Mouse (Mus musculus) forebrain, embryonic 16.5 days (tissue): ENCODE measurements at regions not wholly inside any gene's neighbourhood (a gene's known extent, or its start where the extent isn't known, plus 50 kb on each side); places are given as distances from the start of the nearest gene placed in this dataset.

ENCODE experiments used
- ATAC-seq: fragments of 200-750 bp; cut with Nextera tagmentation; 2 replicates; pipeline ENCODE4 v1.8.0; 2017; ENCODE audit warnings: mild to moderate bottlenecking, moderate library complexity
- H3K27ac ChIP-seq: fragments of 300-500 bp; sonication (generic); 2 replicates; pipeline ENCODE4 v1.5.1; 2014; ENCODE audit warnings: low read length, control low read depth
- H3K27me3 ChIP-seq: fragments of 300-500 bp; sonication (generic); replicated peaks from 2 replicates; pipeline ENCODE4 v1.6.1; 2014; ENCODE audit warnings: low read length; ENCODE audit not compliant: control insufficient read depth, insufficient read depth
- H3K36me3 ChIP-seq: fragments of 300-500 bp; sonication (generic); 2 replicates; pipeline ENCODE4 v1.6.1; 2014; ENCODE audit not compliant: control insufficient read depth, insufficient read depth
- H3K4me1 ChIP-seq: fragments of 300-500 bp; sonication (generic); replicated peaks from 2 replicates; pipeline ENCODE4 v1.6.1; 2014; ENCODE audit warnings: low read length; ENCODE audit not compliant: control insufficient read depth, insufficient read depth
- H3K4me2 ChIP-seq: fragments of 300-500 bp; sonication (generic); 2 replicates; pipeline ENCODE4 v1.6.1; 2014; ENCODE audit warnings: mild to moderate bottlenecking, low read length, control low read depth
- H3K4me3 ChIP-seq: fragments of 300-500 bp; sonication (generic); replicated peaks from 2 replicates; pipeline ENCODE4 v1.5.1; 2014; ENCODE audit warnings: mild to moderate bottlenecking, low read length, control low read depth
- H3K9ac ChIP-seq: fragments of 300-500 bp; sonication (generic); replicated peaks from 2 replicates; pipeline ENCODE4 v1.6.1; 2014; ENCODE audit warnings: low read depth, low read length, control low read depth
- H3K9me3 ChIP-seq: fragments of 300-500 bp; sonication (generic); 2 replicates; pipeline ENCODE4 v1.6.1; 2016; ENCODE audit warnings: low read length; ENCODE audit not compliant: control insufficient read depth
- WGBS: fragments of 180-500 bp; shearing (Covaris S2); extraction: QIAGEN DNeasy Blood & Tissue Kit; methylation state at CpG from one replicate; pipeline ENCODE4 v1.1.7; 2014; 5-methylcytosine and 5-hydroxymethylcytosine counted together

GRCm38 (mm10) chr12:28047989-28048388, 504.2 kb downstream of the Dcdc2c start:
- no peak overlapping the region for H3K9ac ChIP-seq
- no peak overlapping the region for H3K4me2 ChIP-seq
- H3K27me3 ChIP-seq, result no peaks in the 10 kb centered on the region
- WGBS, result 55% methylated on average over 4 of the region's 4 CpGs
- no peaks in the 10 kb centered on the region; the same call in none of the 2 replicates for H3K4me1 ChIP-seq
- no peaks in the 10 kb centered on the region for H3K9me3 ChIP-seq
- no peak overlapping the region for H3K27ac ChIP-seq
- ATAC-seq, result no peak
- H3K36me3 ChIP-seq, result no peaks in the 10 kb centered on the region
- H3K4me3 ChIP-seq, result no peak overlapping the region

DNA sequence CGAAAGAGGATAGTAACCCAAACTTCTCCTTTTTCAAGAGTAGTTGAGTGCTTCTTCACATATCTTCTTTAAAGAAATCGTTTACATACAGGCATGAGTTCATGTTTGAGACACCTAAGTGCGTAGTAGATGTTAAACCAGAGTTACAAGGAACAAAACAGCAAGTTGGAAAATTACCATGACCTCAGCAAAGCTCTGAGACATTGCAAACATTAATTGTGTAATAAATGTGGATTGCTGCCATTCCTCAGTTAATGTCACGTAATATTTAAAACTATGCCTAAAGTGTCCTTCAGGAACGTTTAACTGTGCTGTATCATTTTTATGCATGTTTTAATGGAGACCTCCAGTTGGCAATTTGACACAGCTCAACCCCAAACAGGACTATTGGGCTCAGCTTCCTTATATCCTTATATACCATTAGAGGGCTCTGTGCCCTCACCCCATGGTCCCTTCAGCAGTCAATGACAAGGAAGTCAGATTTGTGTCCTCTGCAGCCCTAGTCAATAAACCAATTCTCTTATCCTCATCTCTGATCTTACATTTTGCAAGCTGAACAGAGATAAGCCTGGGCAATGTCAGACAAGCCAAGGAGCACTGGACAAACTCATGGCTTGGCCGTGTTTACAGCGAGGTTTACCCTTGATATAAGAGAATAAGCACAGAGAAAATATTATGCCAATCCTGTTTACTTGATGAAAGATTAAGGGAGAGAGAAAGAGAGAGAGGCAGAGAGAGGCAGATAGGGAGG, 513.9 kb downstream of the Dcdc2c start:
- 86% methylated on average over 7 of the region's 7 CpGs for WGBS
- no peaks in the 10 kb centered on the region for H3K36me3 ChIP-seq
- no peaks in the 10 kb centered on the region for H3K9me3 ChIP-seq
- H3K4me2 ChIP-seq, result no peak overlapping the region
- no peaks in the 10 kb centered on the region for H3K27me3 ChIP-seq
- no peak overlapping the region for H3K27ac ChIP-seq
- H3K9ac ChIP-seq, result no peak overlapping the region
- H3K4me3 ChIP-seq, result no peak overlapping the region
- no peak for ATAC-seq
- H3K4me1 ChIP-seq, result no peaks in the 10 kb centered on the region

- Histone ChIP-seq H3K4me1 (no peaks in the 10 kb centered on the region), H3K9me3 (no peaks in the 10 kb centered on the region), H3K27me3 (no peaks in the 10 kb centered on the region), H3K36me3 (no peaks in the 10 kb centered on the region), H3K27ac (no peak overlapping the region), H3K4me3 (no peak overlapping the region), H3K4me2 (no peak overlapping the region), H3K9ac (no peak overlapping the region)
- ATAC-seq, result no peak
- 91% methylated on average over 2 of the region's 2 CpGs for WGBS
Measured at GRCm38 (mm10) chr12:27999170-27999569, 553.0 kb downstream of the Dcdc2c start.

DNA sequence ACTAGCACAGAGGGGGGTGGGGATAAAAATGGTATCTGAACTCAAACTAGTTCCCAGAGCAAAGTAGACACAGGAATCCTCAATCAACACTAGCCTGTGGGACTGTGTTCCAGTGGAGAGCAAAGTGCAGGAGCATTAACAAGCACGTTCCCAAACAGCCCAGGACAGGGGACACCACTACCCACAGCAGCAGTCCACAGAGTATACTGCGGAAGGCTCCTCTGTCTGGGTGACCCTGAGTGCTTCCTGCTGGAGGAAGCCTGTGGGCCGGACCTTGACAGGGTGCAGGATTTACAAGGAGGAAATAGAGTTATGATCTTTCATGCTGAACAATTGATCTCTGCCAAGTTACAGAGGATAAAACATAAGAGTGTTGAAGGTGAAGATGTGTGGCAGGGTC, 560.0 kb downstream of the Dcdc2c start:
- no peak overlapping the region for H3K9ac ChIP-seq
- WGBS, result 94% methylated on average over 3 of the region's 3 CpGs
- H3K36me3 ChIP-seq, result no peaks in the 10 kb centered on the region
- H3K4me1 ChIP-seq, result no peaks in the 10 kb centered on the region
- no peak overlapping the region for H3K27ac ChIP-seq
- H3K9me3 ChIP-seq, result no peaks in the 10 kb centered on the region
- H3K27me3 ChIP-seq, result no peaks in the 10 kb centered on the region
- ATAC-seq, result no peak
- H3K4me3 ChIP-seq, result no peak overlapping the region
- no peak overlapping the region for H3K4me2 ChIP-seq

GRCm38 (mm10) chr12:27984261-27984841, 567.8 kb downstream of the Dcdc2c start:
- Histone ChIP-seq H3K9ac (no peak overlapping the region), H3K4me3 (no peak overlapping the region), H3K4me1 (peaks cover 13% of the 10 kb centered on the region), H3K27me3 (no peaks in the 10 kb centered on the region), H3K27ac (peak overlapping the region; percentile 72), H3K9me3 (no peaks in the 10 kb centered on the region), H3K4me2 (no peak overlapping the region), H3K36me3 (no peaks in the 10 kb centered on the region)
- 44% methylated on average over 3 of the region's 3 CpGs for WGBS
- ATAC-seq, result peak; percentile 84

GRCm38 (mm10) chr12:27978257-27978931, 573.8 kb downstream of the Dcdc2c start:
- no peaks in the 10 kb centered on the region for H3K9me3 ChIP-seq
- no peaks in the 10 kb centered on the region for H3K27me3 ChIP-seq
- WGBS, result 5% methylated on average over 8 of the region's 8 CpGs
- peak overlapping the region; percentile 27 for H3K4me2 ChIP-seq
- peak overlapping the region; percentile 55 for H3K9ac ChIP-seq
- no peak overlapping the region for H3K4me3 ChIP-seq
- peak; percentile 95 for ATAC-seq
- peak overlapping the region; percentile 98 for H3K27ac ChIP-seq
- peaks cover 29% of the 10 kb centered on the region for H3K4me1 ChIP-seq
- H3K36me3 ChIP-seq, result no peaks in the 10 kb centered on the region

DNA sequence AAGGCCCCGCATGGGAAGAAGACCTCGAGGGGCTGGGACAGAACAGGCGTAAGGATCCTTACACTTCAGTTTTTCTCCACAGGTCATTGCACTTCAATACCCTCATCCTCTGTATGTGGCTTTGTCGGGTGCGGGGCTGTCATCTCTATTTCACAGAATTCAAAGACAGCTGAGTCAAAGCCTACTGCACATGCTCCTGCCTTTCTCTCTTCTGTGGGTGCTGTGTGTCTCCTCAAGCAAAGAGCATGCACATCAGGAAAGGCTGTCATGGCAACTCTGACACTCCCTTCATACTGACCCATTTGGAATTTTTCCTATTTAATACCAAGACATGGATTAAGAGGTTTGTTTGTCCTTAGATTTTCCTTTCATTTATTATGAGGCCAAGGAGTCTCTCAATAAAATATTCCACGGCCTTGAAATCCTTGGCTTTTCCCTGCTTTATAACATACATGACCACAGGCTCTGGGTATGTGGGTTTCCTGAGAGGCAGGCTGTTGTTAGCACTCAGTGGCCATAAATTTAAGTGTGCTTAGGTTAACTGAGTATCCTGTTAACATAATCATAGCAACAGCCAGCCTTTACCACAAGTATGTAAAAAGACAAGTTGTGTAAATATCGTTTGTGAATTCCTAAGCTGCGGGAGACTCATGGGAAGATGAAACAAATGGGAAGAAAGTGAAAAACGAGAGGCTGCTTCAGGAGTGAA, 574.5 kb downstream of the Dcdc2c start:
- Histone ChIP-seq H3K4me2 (no peak overlapping the region; the same call in 1 of the 2 replicates), H3K9ac (no peak overlapping the region; the same call in 1 of the 2 replicates), H3K36me3 (no peaks in the 10 kb centered on the region), H3K4me1 (peaks cover 29% of the 10 kb centered on the region), H3K27ac (peak overlapping the region; percentile 98), H3K4me3 (no peak overlapping the region), H3K9me3 (no peaks in the 10 kb centered on the region), H3K27me3 (no peaks in the 10 kb centered on the region)
- ATAC-seq, result peak; percentile 39; the same call in 1 of the 2 replicates
- WGBS, result 38% methylated on average over 9 of the region's 9 CpGs

DNA sequence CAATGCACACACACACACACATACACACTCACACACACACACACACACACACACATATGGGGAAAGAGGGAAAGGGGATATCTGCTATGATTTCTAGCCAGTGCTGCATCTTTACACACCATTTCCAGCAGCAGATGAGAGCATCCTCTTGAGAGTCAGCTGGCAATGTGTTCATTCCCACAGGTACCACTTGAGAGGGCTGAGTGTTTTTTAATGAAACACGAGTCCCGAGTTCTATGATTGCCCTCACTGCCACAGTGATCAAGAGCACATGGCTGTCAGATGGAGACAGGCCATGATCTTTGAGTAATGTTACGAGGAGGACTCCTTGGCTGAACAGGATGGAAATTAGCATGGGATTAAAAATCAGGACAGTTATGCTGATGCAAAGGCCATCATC, 589.3 kb downstream of the Dcdc2c start:
- no peak overlapping the region for H3K4me2 ChIP-seq
- no peak overlapping the region for H3K27ac ChIP-seq
- 66% methylated on average over 3 of the region's 3 CpGs for WGBS
- no peak overlapping the region for H3K4me3 ChIP-seq
- H3K4me1 ChIP-seq, result no peaks in the 10 kb centered on the region
- no peaks in the 10 kb centered on the region for H3K36me3 ChIP-seq
- ATAC-seq, result no peak
- H3K9me3 ChIP-seq, result no peaks in the 10 kb centered on the region
- no peaks in the 10 kb centered on the region for H3K27me3 ChIP-seq
- H3K9ac ChIP-seq, result no peak overlapping the region

DNA sequence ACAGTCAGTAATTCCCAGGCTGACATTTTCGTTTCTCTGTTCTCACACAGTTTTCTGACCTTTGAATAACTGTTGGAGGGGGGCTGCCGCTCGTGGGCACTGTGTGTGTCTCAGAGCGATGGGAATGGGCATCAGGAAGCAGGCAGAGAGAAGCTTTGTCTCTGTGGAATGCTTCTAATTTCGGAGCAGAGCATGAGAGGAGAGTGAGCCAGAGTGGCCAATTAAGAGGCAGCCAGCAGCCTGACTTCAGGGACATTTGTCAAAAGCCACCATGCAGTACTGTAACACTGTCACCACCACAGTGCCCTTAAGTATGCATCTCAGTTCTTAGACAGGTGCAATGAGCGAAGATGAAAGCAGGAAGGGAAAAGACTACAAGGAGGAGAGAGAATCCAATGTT, 592.1 kb downstream of the Dcdc2c start:
- 49% methylated on average over 6 of the region's 6 CpGs for WGBS
- H3K4me3 ChIP-seq, result no peak overlapping the region
- no peak overlapping the region for H3K4me2 ChIP-seq
- no peak overlapping the region for H3K9ac ChIP-seq
- no peaks in the 10 kb centered on the region for H3K9me3 ChIP-seq
- no peak for ATAC-seq
- H3K27me3 ChIP-seq, result no peaks in the 10 kb centered on the region
- H3K36me3 ChIP-seq, result no peaks in the 10 kb centered on the region
- H3K4me1 ChIP-seq, result no peaks in the 10 kb centered on the region
- no peak overlapping the region for H3K27ac ChIP-seq
